Mouse (Mus musculus) left cerebral cortex, adult 6 months (tissue): Measurements from ENCODE around the gene Ifi35. TPM values are rescaled to one million over a fixed set of nuclear protein-coding genes. Genes with fewer than 3 reads are reported as not detected.

ENCODE experiments used
- long read RNA-seq, 2 experiments: library from polyadenylated mRNA; unstranded; transcript quantifications; one replicate each; pipeline ENCODE4 v2.0.0; 2019 to 2020
- polyA plus RNA-seq: library from polyadenylated mRNA; unstranded; fragments of <200 nt; fragmentation: Nextera tagmentation; gene quantifications from 2 replicates; pipeline ENCODE4 v1.2.3, GENCODE M21; 2021

Ifi35 gene
- 5.2 and 5.3 TPM in 2 replicates for polyA plus RNA-seq
- long read RNA-seq, experiment 1, transcript Ifi35-201 (7 exons, 1,362 nt), result major isoform, 7 of 8 reads
- long read RNA-seq, experiment 1, partial matches to known transcripts, result 0 of 8 reads
- long read RNA-seq, experiment 1, other reads (novel, unspliced or antisense), result 1 of 8 reads
- long read RNA-seq, experiment 2, partial matches to known transcripts, result 2 of 6 reads
- long read RNA-seq, experiment 2, other reads (novel, unspliced or antisense), result 0 of 6 reads

GRCm38 (mm10) chr11:101448274-101448746, at the start of gene Ifi35:
Ifi35 (plus strand) TSS chr11:101448407.

GRCm38 (mm10) chr11:101417101-101417855, 30.9 kb upstream of the Ifi35 start, which contains the start of gene Aarsd1:
Aarsd1 (minus strand) TSS chr11:101417615.

DNA sequence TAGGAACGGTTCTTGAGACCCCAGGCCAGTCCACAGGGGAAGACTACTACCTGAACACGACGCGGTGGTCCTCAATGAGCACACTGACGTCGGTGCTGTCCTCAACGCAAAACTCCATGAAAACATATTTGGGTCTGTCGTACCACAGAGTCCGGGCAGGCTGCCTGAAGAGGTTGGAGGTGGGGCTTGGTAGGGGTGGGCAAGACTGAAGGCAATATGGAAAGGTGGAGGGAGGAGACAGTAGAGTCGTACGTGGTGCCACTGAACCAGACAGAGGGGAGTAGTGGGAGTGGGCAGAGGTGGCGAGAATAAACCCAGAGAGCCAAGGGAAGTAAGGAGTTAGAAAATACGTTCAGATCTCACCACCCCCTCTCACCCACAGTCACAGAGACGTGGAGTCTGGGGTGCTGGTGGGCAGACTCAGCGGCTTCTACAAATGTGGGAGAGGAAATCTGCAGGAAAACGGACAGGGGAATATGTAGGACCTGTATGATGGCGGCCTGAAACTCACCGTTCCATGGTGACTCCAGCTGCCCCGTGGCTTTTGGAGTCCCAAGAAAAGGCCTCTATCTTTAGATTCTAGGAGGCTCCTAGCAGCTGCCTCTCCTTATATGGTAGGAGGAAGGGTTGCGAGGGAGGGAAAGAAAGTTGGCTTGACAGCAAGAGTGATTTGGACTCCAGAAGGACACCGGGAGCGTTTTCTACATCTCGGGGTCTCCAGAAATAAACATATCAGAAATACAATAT, 23.9 kb upstream of the Ifi35 start, which contains the start of gene Gm27029:
Gm27029 (minus strand) TSS at position 692 of the 747 bp plus-strand sequence.

DNA sequence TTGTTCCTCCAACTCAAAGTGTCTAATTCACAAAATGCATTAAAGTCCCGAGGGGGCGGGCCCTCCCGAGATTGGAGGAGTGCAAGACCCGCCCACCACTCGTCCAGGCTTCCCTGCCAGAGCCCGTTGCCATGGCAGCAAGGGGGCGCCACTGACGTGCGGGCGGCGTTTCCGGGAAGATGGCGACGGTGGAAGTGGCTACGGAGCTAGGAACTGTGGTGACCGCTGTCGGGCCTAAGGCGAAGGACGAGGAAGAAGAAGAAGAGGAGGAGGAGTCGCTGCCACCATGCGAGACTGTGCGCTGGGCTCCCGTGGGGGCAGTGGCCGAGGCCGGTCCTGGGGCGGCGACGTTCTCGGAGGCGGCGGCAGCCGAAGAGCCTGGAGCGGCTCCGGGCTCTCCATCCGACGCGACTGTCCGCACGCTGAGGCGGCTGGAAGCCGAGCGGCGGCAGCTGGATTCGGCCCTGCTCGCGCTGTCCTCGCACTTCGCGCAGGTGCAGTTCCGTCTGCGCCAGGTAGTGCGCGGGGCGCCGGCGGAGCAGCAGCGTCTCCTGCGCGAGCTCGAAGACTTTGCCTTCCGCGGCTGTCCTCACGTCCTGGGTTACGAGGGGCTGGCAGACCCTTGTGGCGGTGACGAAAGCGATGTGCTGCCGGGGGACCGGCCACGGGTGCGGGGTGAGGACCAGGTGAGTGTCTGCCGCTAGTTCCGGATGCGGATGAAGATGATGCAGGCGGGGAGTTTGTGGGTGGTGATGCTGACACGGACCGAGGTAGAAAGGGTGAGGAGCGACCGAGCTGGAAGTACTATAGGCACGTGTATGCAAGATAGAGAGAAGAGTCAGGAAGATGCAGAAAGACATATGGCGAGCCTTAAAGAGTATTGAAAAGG, 23.0 kb upstream of the Ifi35 start, which contains the start of the genes Rundc1 and Ptges3l:
Rundc1 (plus strand) TSS at position 161 of the 889 bp plus-strand sequence.
Ptges3l (minus strand) TSS at position 409 of the 889 bp plus-strand sequence.

DNA sequence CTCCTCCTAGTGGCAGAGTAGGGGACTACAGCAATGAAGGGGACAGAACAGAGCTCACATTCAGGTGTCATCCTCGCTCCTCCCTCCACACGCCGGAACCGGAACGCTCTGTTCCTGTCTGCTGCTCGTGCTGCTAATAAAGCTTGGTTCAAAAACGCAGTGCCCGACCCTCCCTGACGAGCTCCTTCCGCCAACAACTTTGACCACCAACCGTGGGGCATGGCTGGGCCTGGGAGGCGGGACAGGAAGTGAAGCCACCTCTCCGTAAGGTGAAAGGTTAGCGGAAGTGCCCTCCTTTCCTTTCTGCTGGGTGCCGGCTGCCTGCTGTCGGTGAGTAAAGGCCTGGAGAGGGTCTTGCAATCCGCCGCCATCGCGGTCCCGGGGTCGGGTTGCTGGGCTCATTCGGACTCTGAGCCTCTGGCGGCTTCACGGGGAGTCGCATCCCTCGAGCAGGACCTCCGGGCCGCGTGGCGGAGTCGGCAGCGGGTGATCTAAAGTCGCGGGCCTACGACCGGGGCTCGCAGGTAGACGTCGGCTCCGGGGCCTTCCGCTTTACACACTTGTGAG, 6.0 kb upstream of the Ifi35 start, which contains the start of gene Rpl27:
Rpl27 (plus strand) TSS at position 172 of the 567 bp plus-strand sequence.

GRCm38 (mm10) chr11:101464211-101465100, 16.2 kb downstream of the Ifi35 start, which contains the start of gene Rnd2:
Rnd2 (plus strand) TSS chr11:101464999.

GRCm38 (mm10) chr11:101465869-101466551, 17.8 kb downstream of the Ifi35 start, which contains the start of gene Vat1:
Vat1 (minus strand) TSS chr11:101466230.

Other genes with a start within 250 kb of the Ifi35 start
- gene Ezh1, start 221.9 kb upstream of the Ifi35 start, polyA plus RNA-seq, result 26.3 and 27.6 TPM in 2 replicates
- 38.8 and 57.1 TPM in 2 replicates for gene Ramp2, start 202.4 kb upstream of the Ifi35 start, polyA plus RNA-seq
- 144 and 179 TPM in 2 replicates for gene Vps25, start 194.7 kb upstream of the Ifi35 start, polyA plus RNA-seq
- gene Wnk4, start 187.8 kb upstream of the Ifi35 start, polyA plus RNA-seq, result 1.5 TPM in 2 replicates
- gene Cntd1, start 169.4 kb upstream of the Ifi35 start, polyA plus RNA-seq, result 0.15 and 0.36 TPM in 2 replicates
- 362 and 483 TPM in 2 replicates for gene Coa3, start 169.3 kb upstream of the Ifi35 start, polyA plus RNA-seq
- 156 and 197 TPM in 2 replicates for gene Becn1, start 146.1 kb upstream of the Ifi35 start, polyA plus RNA-seq
- 11.3 and 48.6 TPM in 2 replicates for gene Psme3, start 132.2 kb upstream of the Ifi35 start, polyA plus RNA-seq
- gene Aoc2, start 123.3 kb upstream of the Ifi35 start, polyA plus RNA-seq, result 0.15 and 0.30 TPM in 2 replicates
- 0.05 and 0.20 TPM in 2 replicates for gene Aoc3, start 117.8 kb upstream of the Ifi35 start, polyA plus RNA-seq
- not detected in 2 replicates for gene G6pc, start 80.8 kb upstream of the Ifi35 start, polyA plus RNA-seq
- 68.9 and 83.8 TPM in 2 replicates for gene Aarsd1, start 30.8 kb upstream of the Ifi35 start, polyA plus RNA-seq
- gene Gm27029, start 23.6 kb upstream of the Ifi35 start, polyA plus RNA-seq, result 7.0 and 10.9 TPM in 2 replicates
- gene Rundc1, start 23.3 kb upstream of the Ifi35 start, polyA plus RNA-seq, result 21.0 and 21.8 TPM in 2 replicates
- gene Ptges3l, start 23.1 kb upstream of the Ifi35 start, polyA plus RNA-seq, result 7.0 and 7.1 TPM in 2 replicates
- 879 and 1,140 TPM in 2 replicates for gene Rpl27, start 6.1 kb upstream of the Ifi35 start, polyA plus RNA-seq
- 29.1 and 36.8 TPM in 2 replicates for gene Rnd2, start 16.6 kb downstream of the Ifi35 start, polyA plus RNA-seq
- gene Vat1, start 17.8 kb downstream of the Ifi35 start, polyA plus RNA-seq, result 5.8 and 14.4 TPM in 2 replicates
- gene Brca1, start 103.5 kb downstream of the Ifi35 start, polyA plus RNA-seq, result 0.25 and 0.56 TPM in 2 replicates
- 41.3 and 42.5 TPM in 2 replicates for gene Nbr1, start 103.7 kb downstream of the Ifi35 start, polyA plus RNA-seq
- 1.8 TPM in 2 replicates for gene Tmem106a, start 133.8 kb downstream of the Ifi35 start, polyA plus RNA-seq
- not detected in 2 replicates for gene Gm11634, start 150.8 kb downstream of the Ifi35 start, polyA plus RNA-seq
- 24.5 and 26.6 TPM in 2 replicates for gene Rdm1, start 178.8 kb downstream of the Ifi35 start, polyA plus RNA-seq
- gene Arl4d, start 217.1 kb downstream of the Ifi35 start, polyA plus RNA-seq, result 14.8 and 18.5 TPM in 2 replicates